Mouse (Mus musculus) heart, postnatal 10 days (tissue): ENCODE results near the gene Zcchc13. TPM values are rescaled to one million over a fixed set of nuclear protein-coding genes. Genes with fewer than 3 reads are reported as not detected.

Experiments
- DNase-seq, 2 experiments: peaks; one replicate each; pipeline ENCODE4 v3.0.0; 2021
- intact Hi-C: fragments of 180-260 bp; cut with DNase I; formaldehyde crosslinking; loops from one replicate; pipeline ENCODE4 v1.15.1; 2025
- total RNA-seq, 2 experiments: library from RNA; stranded (reverse); gene quantifications; 2 replicates each; pipeline ENCODE4 v1.2.3; 2021

Gene Zcchc13
- not detected for total RNA-seq

DNA sequence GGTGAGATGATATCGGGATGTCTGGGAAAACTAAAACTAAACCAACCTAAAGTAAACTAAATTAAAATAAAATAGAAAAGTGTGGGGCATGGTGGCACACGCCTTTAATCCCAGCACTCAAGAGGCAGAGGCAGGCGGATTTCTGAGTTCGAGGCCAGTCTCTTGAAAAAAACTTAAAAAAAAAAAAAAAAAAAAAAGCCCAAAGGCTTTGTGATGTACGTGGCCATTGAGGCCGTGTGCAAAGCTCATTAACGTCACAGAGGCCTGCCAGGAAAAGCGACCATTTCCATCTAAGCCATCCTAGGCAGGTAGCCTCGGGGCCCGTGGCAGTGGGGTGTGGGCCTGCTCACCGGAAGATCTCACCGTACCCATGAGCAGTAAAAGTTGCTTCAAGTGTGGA, at the start of gene Zcchc13:
Zcchc13 (plus strand) TSS at position 284 of the 400 bp plus-strand sequence.
- intact Hi-C loops: no loop called here
- DNase-seq: no peak

DNA sequence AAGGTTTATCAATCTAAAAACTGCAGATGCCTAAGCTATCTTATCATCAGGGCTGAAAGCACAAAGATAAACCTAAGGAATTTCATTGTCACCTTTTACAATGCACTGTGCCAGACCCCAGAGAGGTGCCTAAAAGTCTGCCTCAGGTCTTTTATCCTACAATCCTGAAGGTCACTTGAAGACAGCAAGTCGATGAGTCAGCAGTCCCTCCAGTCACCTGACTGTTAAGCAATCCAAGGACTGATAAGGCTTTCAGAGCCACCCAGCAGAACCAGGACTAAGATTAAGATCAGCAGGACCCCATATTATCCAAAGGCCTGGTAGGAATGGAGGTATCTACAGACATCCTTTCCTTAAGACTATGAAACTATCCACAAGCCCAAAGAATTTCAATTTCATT, 46.1 kb upstream of the Zcchc13 start:
- intact Hi-C loops: no loop called here
- DNase-seq: no peak

DNA sequence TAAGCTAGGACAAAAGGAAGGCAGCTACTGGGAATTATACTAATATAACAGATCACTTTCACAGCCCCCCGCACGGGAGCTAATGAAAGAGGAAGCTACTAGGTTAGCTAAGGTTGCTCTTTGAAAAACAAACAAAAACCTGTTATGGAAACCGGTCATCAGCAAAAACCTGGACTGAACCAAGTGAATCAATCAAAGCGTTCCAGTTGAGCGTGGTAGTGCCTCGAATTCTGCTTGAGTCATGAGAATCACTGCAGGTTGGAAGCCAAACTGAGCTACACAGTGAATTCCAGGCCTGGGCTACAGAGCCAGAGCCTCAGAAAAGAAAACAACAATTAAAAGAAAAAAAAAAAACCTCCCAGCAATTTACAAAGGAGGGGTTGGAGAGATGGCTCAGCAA, 38.3 kb upstream of the Zcchc13 start:
- intact Hi-C loops: no loop called here
- DNase-seq: no peak

DNA sequence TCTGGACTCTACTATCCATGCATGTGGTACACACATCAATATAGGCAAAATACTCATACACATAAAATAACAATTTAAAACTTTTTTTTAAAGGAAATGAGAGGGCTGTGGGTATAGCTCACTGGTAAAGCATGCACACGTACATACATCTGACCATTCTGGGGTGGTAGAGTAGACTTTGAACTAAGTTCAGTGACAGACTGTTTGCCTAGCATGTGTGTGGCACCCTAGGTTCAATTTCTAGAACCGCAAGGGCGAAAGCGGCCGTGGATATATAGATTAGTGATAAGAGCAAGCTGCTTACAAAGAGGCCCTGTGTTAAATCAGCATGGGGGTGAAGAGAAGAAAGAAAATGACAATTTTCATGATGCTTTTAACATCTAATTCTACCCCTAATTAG, 27.8 kb upstream of the Zcchc13 start:
- DNase-seq: no peak

DNA sequence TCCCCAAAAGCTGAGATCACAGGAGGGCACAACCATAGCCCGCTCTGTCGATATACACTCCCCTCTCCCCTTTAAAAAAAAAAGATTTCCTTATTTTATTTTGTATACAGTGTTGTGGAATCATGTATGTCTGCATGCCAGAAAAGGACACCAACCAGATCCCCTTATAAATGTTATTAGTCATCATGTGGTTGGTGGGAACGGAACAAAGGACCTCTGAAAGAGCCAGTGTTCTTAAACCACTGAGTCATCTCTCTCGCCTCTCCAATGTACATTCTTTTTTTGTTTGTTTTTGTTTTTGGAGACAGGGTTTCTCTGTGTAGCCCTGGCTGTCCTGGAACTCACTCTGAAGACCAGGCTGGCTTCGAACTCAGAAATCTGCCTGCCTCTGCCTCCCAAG, 26.2 kb upstream of the Zcchc13 start:
- intact Hi-C loops: no loop called here
- DNase-seq: no peak

More for the DNA sequence above, 27.8 kb upstream of the Zcchc13 start:
- intact Hi-C loops: no loop called here

DNA sequence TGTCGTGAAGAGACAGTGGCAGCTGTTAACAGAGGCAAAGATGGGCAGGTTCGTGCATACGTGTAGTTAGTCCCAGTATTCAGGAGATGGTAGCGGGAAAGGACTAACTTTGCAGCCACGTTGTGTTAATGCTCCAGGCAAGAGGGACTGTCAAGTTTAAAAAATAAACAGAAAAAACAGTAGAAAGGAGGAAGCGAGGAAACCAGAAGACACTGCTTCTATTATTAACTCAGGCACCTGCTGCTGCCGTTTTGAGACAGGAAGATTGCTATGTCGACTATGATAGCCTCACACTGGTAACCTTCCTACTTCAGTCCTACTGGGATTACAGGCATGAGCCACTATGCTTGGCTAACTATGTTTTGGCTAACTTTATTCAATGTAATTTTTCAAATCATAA, 24.9 kb upstream of the Zcchc13 start:
- intact Hi-C loops: no loop called here
- DNase-seq: no peak

DNA sequence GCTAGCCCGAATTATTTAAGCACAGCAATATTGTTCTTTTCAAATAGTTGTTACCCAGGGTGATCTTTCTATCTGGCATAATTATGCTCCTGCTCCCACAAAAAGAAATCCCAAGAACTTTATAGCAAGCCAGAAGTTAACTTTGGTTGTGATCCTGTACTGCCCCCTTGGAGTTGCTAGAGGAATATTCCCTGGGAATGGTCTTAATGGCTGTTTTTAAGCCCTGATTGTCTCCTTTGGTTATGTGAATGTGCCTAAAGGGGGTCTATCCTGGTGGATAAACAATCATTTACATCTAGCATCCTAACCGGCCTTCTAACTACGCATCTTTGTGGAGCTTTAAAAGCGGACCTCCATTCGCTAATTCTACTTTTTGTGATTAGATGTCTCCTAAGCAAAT, 20.0 kb upstream of the Zcchc13 start:
- intact Hi-C loops: no loop called here

DNA sequence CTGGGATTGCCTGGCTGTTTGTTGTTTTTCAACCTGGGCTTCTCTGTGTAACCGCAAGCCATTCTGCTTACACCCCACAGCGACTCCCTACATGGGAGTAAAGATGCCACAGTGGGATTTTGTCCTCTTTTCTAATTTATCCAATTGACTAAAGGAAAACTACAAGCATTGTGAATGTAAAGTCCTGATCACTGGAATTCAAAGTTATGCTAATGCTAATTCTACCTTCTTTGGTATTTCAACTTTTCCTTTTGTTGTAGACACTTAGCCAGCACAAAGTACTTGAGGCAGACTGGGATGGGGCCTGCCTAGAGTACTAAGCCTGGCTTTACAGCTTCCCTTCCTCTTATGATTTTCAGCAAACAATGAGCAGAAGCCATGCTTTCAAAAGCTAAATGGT, 18.9 kb upstream of the Zcchc13 start:
- intact Hi-C loops: no loop called here
- no peak for DNase-seq

More for the DNA sequence above, 20.0 kb upstream of the Zcchc13 start:
- DNase-seq: no peak

DNA sequence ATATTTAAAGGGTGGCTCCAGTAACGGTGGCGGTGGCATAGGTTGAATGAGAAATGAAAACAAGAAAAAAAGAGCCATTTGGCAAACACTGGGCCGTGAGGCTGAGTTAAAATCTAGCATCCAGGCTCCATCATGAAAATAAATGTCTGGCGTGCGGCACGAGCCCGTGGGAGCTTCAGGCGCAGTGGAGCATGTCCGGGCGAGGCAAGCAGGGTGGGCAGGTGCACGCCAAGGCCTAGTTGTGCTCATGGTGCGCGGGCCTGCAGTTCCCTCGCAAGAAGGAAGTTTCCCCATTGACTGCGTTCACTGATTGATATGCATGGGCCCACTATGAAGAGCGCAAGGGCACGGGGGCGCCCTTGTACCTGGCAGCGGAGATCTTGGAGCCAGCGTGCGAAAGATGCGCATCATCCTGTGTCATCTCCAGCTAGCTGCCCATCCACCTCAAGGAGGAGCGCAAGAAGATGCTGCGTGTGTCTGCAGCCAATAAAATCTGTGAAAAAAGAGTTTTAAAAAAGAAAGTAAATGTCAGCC, 15.6 kb upstream of the Zcchc13 start:
- DNase-seq: no peak
- intact Hi-C loops: no loop called here

DNA sequence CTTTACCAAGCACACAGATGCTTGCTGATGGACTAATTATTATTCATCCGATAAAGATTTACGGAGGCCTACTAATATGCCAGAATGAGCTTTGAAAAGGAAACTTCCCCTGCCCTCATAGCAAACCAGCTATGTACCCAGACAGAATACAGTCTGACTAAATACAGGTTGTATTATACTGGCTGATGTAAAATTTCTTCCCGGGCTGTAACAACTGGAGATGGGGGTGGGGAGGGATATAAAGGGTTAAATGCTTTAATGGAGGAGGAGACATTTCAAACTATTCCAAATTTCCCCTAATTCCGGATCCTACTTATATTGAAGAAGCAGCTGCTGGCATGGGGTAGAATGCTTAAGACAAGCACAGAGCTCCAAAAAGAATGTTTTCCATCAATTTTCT, 14.9 kb upstream of the Zcchc13 start:
- intact Hi-C loops: no loop called here
- no peak for DNase-seq

DNA sequence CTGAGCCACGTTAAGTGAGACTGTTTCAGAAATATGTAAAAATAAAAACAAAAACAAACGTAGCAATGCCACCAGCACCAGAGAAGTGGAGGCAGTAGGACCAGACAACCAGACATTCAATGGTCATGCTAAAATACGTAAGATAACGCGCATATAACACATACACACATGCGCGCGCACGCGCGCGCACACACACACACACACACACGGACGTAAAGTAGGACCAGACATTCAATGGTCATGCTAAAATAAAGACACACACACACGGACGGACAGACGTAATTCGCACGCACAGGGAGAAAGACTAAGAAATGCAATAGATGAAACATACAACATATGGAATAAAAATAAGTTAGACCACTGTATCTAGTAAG, 14.2 kb upstream of the Zcchc13 start:
- intact Hi-C loops: no loop called here
- peak; percentile 51 to 62 for DNase-seq

DNA sequence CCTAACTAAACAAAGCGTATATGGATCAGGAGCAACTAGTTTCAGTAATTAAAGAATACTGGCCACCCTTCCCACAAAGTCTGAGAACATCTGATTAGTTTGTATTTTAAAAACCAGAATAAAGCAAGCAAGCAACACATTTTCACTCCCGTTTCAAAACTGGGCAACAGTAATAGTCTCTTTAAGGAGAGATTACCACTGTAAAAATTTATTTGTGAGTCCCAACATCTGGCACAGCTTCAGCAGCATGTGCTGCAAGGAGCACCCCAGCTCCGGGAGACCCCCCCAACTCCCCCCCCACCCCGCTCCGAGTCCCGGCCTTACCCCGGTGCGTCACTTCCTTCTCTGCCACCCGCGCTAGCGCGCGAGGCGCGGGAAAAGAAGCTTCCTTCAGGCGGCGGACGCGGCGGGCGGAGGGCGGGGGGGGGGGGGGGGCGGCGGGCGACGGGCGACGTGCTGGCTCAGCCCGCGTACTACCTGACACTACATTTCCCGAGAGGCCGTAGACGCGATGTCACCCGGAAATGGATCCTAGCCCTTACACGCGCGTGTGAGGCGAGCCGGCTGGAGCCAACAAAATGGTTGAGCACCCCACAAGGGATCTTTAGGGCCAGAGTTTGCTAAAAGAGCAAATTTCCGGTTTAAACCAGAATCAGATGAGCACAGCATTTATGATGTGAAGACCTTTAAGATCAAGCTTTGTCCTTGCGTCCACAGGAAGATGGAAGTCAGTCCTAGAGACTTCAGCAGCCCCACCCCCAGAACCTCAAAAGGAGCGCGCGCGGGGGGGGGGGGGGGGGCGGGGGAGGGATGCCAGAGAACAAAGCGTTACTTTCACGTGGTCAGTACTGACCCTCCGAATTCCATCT, 13.6 kb upstream of the Zcchc13 start:
- peak; percentile 85 to 93 for DNase-seq
- intact Hi-C loops: no loop called here

DNA sequence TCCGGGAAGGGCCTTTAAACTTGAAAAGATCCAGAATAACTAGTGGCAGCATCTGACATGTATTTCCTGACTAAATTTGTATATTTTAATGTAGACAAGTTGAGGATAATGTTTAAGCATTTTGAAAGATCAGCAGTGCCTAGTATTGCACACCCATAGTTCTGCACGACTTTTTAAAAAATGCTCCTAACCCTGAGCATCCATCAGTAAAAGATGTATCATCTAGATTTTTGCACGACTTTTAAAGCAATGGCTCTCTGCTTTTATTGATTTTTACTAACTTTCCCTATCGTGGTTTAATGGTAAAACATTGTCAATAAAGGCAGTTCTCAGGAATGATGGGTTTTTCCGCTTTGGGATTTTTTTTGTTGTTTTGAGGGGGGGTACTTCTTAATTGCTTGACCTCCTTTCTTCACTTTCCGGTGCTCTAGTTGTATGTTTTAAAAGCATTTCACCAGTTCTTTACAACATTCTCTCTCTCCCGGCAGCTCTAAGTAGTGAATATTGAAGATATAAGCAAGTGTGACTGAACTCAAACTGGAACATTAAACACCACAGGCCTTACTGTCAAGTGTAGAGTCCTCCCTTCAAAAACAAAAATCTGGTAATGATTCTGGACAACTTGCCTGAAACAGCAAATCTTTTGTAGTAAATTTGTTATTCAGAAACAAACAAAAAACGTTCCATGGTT, 12.8 kb upstream of the Zcchc13 start:
- intact Hi-C loops: no loop called here
- no peak for DNase-seq

DNA sequence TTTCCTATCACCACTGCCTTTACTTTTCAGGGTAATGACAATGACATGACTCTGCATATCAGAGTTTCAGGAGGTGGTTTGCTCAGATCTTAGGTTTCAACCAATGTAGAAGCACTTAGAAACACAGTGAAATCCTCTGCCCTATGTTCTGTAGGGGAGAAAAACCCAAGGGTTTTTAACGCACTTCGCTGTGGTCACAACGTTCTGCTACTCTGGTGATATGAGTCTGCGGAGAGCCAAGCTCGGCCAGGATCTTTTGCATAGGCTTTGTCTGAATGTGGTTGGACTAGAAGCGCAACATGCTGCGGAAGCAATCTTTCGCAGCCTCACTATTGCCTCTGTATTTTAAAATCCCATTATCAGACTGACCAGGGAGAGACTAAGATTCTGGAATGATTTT, 8.6 kb upstream of the Zcchc13 start:
- intact Hi-C loops: loop anchor here (2.0 to 10.0 kb wide), 2 partner anchors 129 to 203 kb away; partner anchors contain the start of gene Slc16a2
- DNase-seq: no peak

DNA sequence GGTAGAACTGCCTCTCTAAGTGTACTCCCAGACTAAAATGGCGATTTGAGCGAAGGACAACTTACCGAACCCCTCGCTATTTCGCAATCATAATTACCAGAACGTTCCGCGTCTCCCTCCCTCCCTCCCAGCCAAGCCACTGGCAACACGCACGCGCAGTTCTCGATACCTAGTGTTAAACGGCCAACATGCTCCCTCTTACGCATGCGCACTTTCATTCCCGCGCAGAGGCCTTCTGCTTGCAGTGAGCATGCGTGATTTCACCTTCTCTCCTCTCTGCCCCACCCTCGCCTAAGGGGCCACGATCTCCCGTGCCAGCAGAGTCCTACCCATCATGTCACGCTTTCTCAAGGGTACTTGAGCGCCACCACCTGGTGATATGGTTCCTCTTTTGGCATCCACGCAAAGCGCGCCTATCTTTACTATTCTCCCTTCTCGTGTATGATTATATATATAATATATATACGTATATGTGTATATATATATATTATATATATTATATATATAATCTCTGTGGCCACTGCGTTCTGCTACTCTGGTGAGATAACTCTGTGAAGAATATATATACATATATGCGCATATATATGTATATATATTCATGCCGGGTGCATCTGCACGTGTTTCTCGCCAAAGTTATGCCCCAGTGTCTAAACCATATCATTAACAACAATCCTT, 8.0 kb upstream of the Zcchc13 start:
- DNase-seq: peak; percentile 93 to 98
- intact Hi-C loops: loop anchor here (2.0 to 10.0 kb wide), 2 partner anchors 130 to 202 kb away; partner anchors contain the start of gene Slc16a2

DNA sequence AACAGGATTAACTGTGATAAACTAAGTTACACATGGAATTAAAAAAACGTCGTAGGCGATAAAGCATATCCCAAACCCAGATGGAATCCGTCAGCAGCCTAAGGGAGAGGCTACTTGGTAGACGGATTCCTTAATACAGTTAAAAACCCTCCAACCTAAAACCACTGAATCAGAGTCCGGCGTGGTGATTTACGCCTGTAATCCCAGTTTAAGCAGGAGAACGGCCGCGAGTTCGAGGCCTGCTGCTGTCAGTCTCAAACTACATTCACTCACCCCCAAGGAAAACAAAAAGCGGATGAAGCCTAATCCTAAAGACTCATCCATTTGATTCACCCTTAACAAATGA, 7.5 kb upstream of the Zcchc13 start:
- DNase-seq: peak; percentile 10 to 25
- intact Hi-C loops: loop anchor here (2.0 to 10.0 kb wide), 2 partner anchors 130 to 202 kb away; partner anchors contain the start of gene Slc16a2

DNA sequence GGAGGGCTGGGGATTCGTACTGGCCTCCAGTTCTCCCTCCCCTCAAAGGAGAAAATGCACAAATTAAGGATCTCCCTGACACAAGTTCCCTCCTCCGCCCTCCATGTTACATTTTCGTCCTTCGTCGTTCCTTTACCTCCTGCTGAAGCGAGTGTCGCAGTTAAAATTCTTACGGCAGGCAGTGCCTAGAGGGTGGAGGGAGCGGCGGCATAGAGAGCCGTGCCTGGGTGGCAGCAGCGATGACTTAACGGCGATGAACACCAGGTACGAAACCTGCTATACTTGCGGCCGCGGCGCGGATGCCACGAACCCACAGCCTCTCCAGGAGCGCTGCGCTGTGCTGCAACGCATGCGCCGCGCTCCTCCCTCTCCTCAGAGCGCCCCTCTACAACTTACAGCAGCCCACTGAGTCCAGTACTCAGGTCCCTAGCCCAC, 7.0 kb upstream of the Zcchc13 start:
- peak; percentile 25 to 41 for DNase-seq
- intact Hi-C loops: loop anchor here (2.0 to 10.0 kb wide), 2 partner anchors 131 to 201 kb away; partner anchors contain the start of gene Slc16a2

DNA sequence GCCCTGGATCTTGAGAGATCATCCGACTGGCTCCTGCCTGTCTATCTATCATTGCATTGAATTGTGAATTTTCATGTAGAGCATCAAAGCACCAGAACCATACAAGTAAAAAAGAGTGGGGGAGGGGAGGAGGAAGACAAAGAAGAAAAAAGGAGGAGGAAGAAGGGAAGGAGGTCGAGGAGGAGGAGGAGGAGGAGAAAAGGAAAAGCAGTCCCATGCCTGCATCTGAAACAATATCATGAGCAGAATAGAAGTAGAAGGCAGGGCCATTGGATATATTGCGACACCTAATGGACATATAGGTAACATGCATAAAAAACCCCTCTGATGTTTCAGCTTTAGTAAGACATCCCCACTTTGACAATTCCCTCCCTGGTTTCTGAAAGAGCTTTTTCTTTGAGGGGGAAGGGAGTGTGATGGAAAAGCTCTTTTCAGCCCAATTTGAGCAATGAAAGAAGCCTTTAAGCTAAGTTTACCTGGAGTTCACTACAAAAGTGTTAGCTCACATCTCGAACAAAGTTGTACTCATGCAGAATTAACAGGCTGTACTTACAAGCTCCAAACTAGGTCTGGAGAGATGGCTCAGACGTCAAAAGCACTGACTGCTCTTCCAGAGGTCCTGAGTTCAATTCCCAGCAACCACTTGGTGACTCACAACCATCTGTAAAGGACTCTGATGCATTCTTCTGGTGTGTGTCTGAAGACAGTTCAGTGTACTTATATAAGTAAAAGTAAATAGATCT, 5.8 kb upstream of the Zcchc13 start:
- peak in 1 of 2 experiments; percentile 16 for DNase-seq
- intact Hi-C loops: loop anchor here (1.0 to 10.0 kb wide), 3 partner anchors 140 to 223 kb away; partner anchors contain the start of gene Slc16a2

DNA sequence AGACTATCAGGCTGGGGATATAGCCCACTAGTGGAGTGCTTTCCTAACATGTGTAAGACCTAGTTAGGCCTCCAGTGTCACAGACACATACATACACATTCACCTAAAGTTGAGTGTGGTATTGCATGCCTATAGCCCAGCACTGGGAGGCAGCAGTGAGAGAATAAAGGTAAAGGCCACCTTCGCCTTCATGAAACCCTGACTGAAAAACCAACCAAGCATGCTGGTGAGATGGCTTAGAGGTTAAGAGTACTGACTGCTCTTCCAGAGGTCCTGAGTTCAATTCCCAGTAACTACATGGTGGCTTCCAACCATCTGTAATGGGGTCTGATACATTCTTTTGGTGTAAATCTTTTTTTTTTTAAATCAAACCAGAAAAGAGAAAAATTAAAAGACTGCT, 1.5 kb upstream of the Zcchc13 start:
- no peak for DNase-seq
- intact Hi-C loops: loop anchor here (5.0 to 10.0 kb wide), 2 partner anchors 196 to 218 kb away; partner anchors contain the start of gene Slc16a2

DNA sequence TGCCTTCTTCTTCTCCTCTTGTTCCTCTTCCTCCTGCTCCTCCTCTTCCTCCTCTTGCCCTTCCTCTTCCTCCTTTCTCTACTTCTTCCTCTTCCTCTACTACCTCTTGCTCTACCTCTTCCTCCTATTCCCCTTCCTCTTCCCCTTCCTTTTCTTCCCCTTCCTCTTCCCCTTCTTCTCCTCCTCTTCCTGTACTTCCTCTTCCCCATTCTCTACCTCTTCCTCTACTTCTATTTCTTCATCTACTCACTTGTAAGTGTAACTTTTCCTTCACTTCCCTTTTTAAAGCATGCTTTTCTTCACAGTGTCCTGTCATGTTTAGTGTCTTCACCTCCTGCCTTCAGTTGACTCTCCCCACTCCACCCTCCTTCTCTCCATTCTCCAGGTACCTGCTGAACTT, 3.5 kb downstream of the Zcchc13 start:
- intact Hi-C loops: no loop called here

More for the DNA sequence above, 3.5 kb downstream of the Zcchc13 start:
- no peak for DNase-seq
